Mouse (Mus musculus) kidney, postnatal 0 days (tissue): Measurements from ENCODE around the gene Dcaf6. TPM values are rescaled to one million over a fixed set of nuclear protein-coding genes. Genes with fewer than 3 reads are reported as not detected.
A peak's percentile ranks its signal among the peaks of the same experiment; 100 is the strongest.

ENCODE experiments used
- ATAC-seq: fragments of 200-750 bp; cut with Nextera tagmentation; replicated peaks from 2 replicates; pipeline ENCODE4 v1.8.0; 2017; ENCODE audit warnings: low read depth, moderate number of reproducible peaks, moderate TSS enrichment, moderate library complexity; ENCODE audit not compliant: low FRiP score
- DNase-seq: peaks from one replicate; pipeline ENCODE4 v3.0.0-alpha.2; 2016; ENCODE audit warnings: low spot score
- H3K27ac ChIP-seq: fragments of 300-500 bp; sonication (generic); 2 replicates; pipeline ENCODE4 v1.5.1; 2014; ENCODE audit warnings: mild to moderate bottlenecking
- H3K27me3 ChIP-seq: fragments of 300-500 bp; sonication (generic); 2 replicates; pipeline ENCODE4 v1.6.1; 2014; ENCODE audit warnings: low read length, mixed read lengths; ENCODE audit not compliant: insufficient read depth
- H3K36me3 ChIP-seq: fragments of 300-500 bp; sonication (generic); 2 replicates; pipeline ENCODE4 v1.6.1; 2014; ENCODE audit warnings: low read length, mixed read lengths; ENCODE audit not compliant: insufficient read depth
- H3K4me1 ChIP-seq: fragments of 300-500 bp; sonication (generic); replicated peaks from 2 replicates; pipeline ENCODE4 v1.6.1; 2014; ENCODE audit warnings: antibody characterized with exemption, low read length, mixed read lengths; ENCODE audit not compliant: insufficient read depth
- H3K4me2 ChIP-seq: fragments of 300-500 bp; sonication (generic); 2 replicates; pipeline ENCODE4 v1.6.1; 2014; ENCODE audit warnings: mild to moderate bottlenecking, low read length, moderate library complexity, mixed read lengths
- H3K4me3 ChIP-seq: fragments of 300-500 bp; sonication (generic); replicated peaks from 2 replicates; pipeline ENCODE4 v1.5.1; 2014; ENCODE audit warnings: low read depth, low read length
- H3K9ac ChIP-seq: fragments of 300-500 bp; sonication (generic); 2 replicates; pipeline ENCODE4 v1.6.1; 2014; ENCODE audit warnings: low read depth, low read length
- H3K9me3 ChIP-seq: fragments of 300-500 bp; sonication (generic); replicated peaks from 2 replicates; pipeline ENCODE4 v1.6.1; 2016; ENCODE audit warnings: low read length, inconsistent platforms, mixed read lengths
- CTCF ChIP-seq: IDR thresholded peaks from 2 replicates; pipeline ENCODE4 v1.5.1; 2016; ENCODE audit warnings: antibody characterized with exemption, low read depth, mild to moderate bottlenecking, moderate library complexity
- WGBS: fragments of 180-500 bp; shearing (Covaris S2); extraction: QIAGEN DNeasy Blood & Tissue Kit; methylation state at CpG from one replicate; pipeline ENCODE4 v1.1.7; 2014; 5-methylcytosine and 5-hydroxymethylcytosine counted together
- polyA plus RNA-seq: library from polyadenylated mRNA; unstranded; fragments of >200 nt; fragmentation: Nextera tagmentation; extraction: Ambion mirVana; gene quantifications from 2 replicates; pipeline ENCODE4 v1.2.1, GENCODE M21; 2015

Dcaf6 gene
- 20.6 and 22.7 TPM in 2 replicates for polyA plus RNA-seq

DNA sequence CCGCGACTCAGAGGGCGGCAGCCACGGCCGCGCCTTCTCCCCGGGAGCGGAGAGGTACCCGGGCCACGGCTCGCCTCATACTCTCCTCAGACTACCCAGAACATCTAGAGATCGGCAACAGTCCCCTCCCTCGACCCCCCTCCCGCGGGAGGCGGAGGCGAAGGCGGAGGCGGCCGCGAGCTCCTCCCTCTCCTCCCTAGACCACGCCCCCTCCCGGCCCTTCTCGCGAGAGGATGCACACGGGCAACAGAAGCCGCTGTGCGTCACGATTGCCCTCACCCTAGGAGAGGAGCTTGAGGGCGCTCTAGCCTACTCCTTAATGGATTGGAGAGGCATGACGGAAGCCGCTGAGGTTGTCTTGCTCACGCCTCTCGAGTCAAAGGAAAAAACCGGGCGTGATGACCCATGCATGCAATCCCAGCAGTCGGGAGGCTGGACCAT is at the start of gene Dcaf6, which contains the start of gene Mpc2:
Dcaf6 (minus strand) TSS at position 116 of the 441 bp plus-strand sequence.
Mpc2 (plus strand) TSS at position 278 of the 441 bp plus-strand sequence.
- Histone ChIP-seq H3K4me3 (peak within 1 kb of the TSS; percentile 99), H3K9me3 (no peaks in the 10 kb centered on the region), H3K9ac (peak within 1 kb of the TSS; percentile 92), H3K4me1 (no peaks in the 10 kb centered on the region), H3K27ac (peak within 1 kb of the TSS; percentile 99), H3K36me3 (no peaks in the 10 kb centered on the region), H3K27me3 (no peaks in the 10 kb centered on the region), H3K4me2 (peak within 1 kb of the TSS; percentile 80)
- under 1% methylated on average over 28 of the region's 37 CpGs for WGBS
- DNase-seq (peak; percentile 98), ATAC-seq (peak; percentile 93)
- TF ChIP-seq CTCF: peak; percentile 59

DNA sequence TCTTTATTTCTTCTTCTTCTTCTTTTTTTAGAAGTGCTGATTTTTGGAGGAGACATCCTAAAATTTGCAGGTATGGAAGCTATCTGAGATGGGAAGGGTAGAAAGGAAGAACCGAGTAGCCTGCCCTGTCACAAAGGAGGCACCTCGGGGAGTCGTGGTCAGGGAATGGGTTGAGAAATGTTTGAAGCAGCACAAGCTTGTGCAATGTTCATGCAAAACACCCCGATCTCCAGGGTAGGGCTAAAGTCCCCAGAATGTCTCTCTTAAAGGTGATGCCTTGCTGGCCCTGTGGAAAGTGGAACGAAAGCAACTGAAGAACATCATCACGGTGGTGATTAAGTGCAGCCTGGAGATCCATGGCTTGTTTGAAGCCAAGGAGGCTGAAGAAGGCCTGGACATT is 46.0 kb upstream of the Dcaf6 start:
- no peak overlapping the region for H3K4me3 ChIP-seq
- H3K9me3 ChIP-seq: no peaks in the 10 kb centered on the region
- no peak overlapping the region for H3K9ac ChIP-seq
- DNase-seq (no peak), ATAC-seq (no peak)
- H3K4me2 ChIP-seq: no peak overlapping the region
- H3K36me3 ChIP-seq: no peaks in the 10 kb centered on the region
- peaks cover 7% of the 10 kb centered on the region; the same call in 1 of the 2 replicates for H3K4me1 ChIP-seq
- 79% methylated on average over 6 of the region's 6 CpGs for WGBS
- no peak for TF ChIP-seq CTCF
- no peak overlapping the region for H3K27ac ChIP-seq
- H3K27me3 ChIP-seq: no peaks in the 10 kb centered on the region

DNA sequence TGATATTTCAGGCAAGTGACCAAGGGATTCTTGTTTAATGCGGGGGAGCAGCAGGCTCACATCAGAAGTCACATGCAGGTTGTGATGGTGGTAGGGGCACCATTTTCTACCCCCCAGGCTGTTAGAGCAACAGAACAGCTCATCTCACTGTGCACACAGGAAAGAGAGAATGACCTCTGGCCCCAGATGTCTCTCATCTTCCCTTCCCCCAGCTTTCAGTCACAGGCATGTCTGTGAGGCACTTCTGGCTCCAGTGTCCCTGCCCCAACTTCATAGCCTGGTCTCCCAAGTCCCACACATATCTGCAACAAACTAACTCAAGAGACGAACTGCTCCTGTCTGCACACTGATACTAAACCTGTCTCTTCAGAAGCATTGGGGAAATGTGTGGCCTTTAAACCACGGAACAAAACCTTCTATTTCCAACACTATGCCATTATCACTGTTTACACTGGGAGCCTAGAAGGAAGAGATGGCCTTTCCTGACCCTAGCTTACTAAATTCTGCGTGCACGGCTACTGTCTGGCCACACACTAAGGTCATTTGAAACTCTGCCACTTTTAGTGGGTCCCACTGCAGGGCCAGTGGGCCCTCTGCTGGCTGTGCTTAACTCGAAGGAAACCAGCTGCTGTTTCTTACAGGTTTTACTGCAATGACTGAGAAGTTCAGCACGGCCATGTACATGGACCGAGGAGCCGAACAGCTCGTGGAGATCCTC is 43.2 kb upstream of the Dcaf6 start:
- peak; percentile 78 for DNase-seq
- Histone ChIP-seq H3K27me3 (no peaks in the 10 kb centered on the region), H3K4me2 (no peak overlapping the region), H3K9ac (no peak overlapping the region), H3K36me3 (no peaks in the 10 kb centered on the region), H3K4me3 (no peak overlapping the region), H3K4me1 (peaks cover 7% of the 10 kb centered on the region; the same call in 1 of the 2 replicates), H3K9me3 (no peaks in the 10 kb centered on the region), H3K27ac (peak overlapping the region; percentile 31; the same call in 1 of the 2 replicates)
- peak; percentile 81 for TF ChIP-seq CTCF
- WGBS: 10% methylated on average over 10 of the region's 10 CpGs
- peak; percentile 76; the same call in 1 of the 2 replicates for ATAC-seq

GRCm38 (mm10) chr1:165498856-165499255 is 38.6 kb upstream of the Dcaf6 start:
- WGBS: 70% methylated on average over 3 of the region's 3 CpGs
- Histone ChIP-seq H3K4me3 (no peak overlapping the region), H3K4me1 (peaks cover 7% of the 10 kb centered on the region; the same call in 1 of the 2 replicates), H3K27ac (no peak overlapping the region), H3K9ac (no peak overlapping the region), H3K9me3 (no peaks in the 10 kb centered on the region), H3K36me3 (no peaks in the 10 kb centered on the region), H3K27me3 (no peaks in the 10 kb centered on the region), H3K4me2 (no peak overlapping the region)
- no peak for TF ChIP-seq CTCF
- DNase-seq: peak; percentile 18
- no peak for ATAC-seq

- Histone ChIP-seq H3K4me3 (no peak overlapping the region), H3K4me1 (no peaks in the 10 kb centered on the region), H3K36me3 (0 out of 2 replicates have a peak, but pooled peaks cover 5% of the 10 kb centered on the region), H3K9me3 (no peaks in the 10 kb centered on the region), H3K4me2 (no peak overlapping the region), H3K27ac (no peak overlapping the region), H3K9ac (no peak overlapping the region), H3K27me3 (no peaks in the 10 kb centered on the region)
- TF ChIP-seq CTCF: no peak
- DNase-seq (no peak), ATAC-seq (no peak)
- 83% methylated on average over 4 of the region's 4 CpGs for WGBS
Measured at GRCm38 (mm10) chr1:165489197-165489596, 28.9 kb upstream of the Dcaf6 start.

DNA sequence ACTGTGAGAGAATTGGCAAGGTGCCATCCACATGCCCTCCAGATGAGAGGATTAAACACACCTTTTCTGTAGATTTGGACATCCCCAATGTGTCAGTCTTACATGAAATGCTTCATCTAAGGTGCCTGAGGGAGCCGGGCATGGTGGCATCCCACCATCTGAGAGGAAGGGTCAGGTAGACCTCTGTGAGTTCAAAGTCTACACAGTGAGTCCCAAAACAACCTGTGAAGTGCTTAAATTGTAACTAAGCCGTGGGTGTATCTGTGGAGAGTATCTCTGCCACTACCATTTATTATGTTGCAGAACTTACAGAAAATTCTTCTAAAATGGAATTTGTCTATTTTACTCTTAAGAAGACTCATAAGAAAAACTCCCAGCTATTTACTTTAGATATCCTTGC is 25.8 kb upstream of the Dcaf6 start:
- no peak overlapping the region for H3K27ac ChIP-seq
- no peaks in the 10 kb centered on the region for H3K27me3 ChIP-seq
- H3K4me1 ChIP-seq: no peaks in the 10 kb centered on the region
- 82% methylated on average over 2 of the region's 2 CpGs for WGBS
- no peak for DNase-seq
- no peaks in the 10 kb centered on the region for H3K9me3 ChIP-seq
- H3K4me2 ChIP-seq: no peak overlapping the region
- ATAC-seq: no peak
- no peak overlapping the region for H3K9ac ChIP-seq
- H3K36me3 ChIP-seq: peaks cover 14% of the 10 kb centered on the region; the same call in 1 of the 2 replicates
- no peak overlapping the region for H3K4me3 ChIP-seq
- no peak for TF ChIP-seq CTCF
